Mouse (Mus musculus) embryonic fibroblast, embryonic 13.5 days (primary cell): Measurements from ENCODE around the gene Rsph14.

Experiments used
- CTCF ChIP-seq: IDR thresholded peaks from 2 replicates; pipeline ENCODE4 v1.5.1; 2011; ENCODE audit warnings: mild to moderate bottlenecking, control low read depth, low read length, moderate library complexity, borderline replicate concordance; ENCODE audit not compliant: insufficient read depth
- POLR2A ChIP-seq: IDR thresholded peaks from 2 replicates; pipeline ENCODE4 v1.6.1; 2011; ENCODE audit warnings: low read depth, mild to moderate bottlenecking, control low read depth, low read length, moderate library complexity

DNA sequence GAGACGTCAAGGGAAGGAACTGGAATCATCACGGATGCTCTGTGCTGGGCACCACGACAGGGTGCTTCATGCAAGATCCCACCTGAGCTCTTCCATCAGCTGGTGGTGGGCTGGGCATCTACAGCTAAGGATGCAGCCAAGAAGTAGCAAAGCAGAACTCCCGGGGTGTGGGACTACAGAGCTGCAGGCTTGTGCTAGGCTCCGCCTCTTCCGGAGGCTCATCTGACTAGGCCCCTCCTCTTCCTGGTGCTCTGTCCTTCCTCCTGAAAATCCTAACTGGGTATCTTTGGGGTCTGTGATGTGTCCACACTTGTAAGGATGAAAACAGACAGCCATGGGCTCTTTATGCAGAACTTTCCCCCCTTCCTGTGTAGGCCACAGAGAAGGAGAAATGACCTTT is 33.3 kb upstream of the Rsph14 start:
- TF ChIP-seq POLR2A = no peak
- no peak for TF ChIP-seq CTCF
